Mouse (Mus musculus): Measurements from ENCODE around the gene Gsg1l. TPM values are rescaled to one million over a fixed set of nuclear protein-coding genes. Genes with fewer than 3 reads are reported as not detected.
A peak's percentile ranks its signal among the peaks of the same experiment; 100 is the strongest.

Gsg1l gene
- polyA plus RNA-seq, 1 experiment = 0.58 TPM

DNA sequence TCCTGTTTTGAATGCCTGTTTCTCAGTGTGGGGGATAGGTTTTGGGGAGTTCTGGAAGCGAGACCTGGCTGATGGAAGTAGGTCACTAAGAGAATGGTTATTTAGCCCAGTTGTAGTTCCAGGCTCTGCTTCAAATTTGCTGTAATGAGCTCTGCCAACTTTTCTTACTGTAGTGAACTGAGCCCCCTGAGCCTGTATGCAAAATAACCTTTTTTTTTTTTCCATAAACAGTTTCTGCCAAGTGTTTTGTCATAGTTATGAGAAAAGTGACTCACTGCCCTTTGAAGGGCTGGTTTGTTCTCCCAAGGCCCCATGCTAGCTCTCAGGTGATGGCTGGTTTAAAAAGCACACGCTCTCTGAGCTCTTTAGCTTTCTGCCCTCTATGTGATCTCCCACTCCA, 248.7 kb downstream of the Gsg1l start:
- Histone ChIP-seq H3K27me3 (replicated peaks) (peaks cover 9% of the 10 kb centered on the region), H3K36me3 (replicated peaks; ENCODE audit: low read length) (peaks cover 66% of the 10 kb centered on the region), H3K9me3 (peaks cover 16% of the 10 kb centered on the region), H3K4me3 (replicated peaks) (no peak overlapping the region), H3K4me1 (peaks cover 30% of the 10 kb centered on the region)
- no peak for TF ChIP-seq FLI1 (IDR thresholded peaks at IDR 0.05; ENCODE audit: low read length)
- no peak for TF ChIP-seq GATA1 (IDR thresholded peaks at IDR 0.05; ENCODE audit: borderline replicate concordance, low read length)

DNA sequence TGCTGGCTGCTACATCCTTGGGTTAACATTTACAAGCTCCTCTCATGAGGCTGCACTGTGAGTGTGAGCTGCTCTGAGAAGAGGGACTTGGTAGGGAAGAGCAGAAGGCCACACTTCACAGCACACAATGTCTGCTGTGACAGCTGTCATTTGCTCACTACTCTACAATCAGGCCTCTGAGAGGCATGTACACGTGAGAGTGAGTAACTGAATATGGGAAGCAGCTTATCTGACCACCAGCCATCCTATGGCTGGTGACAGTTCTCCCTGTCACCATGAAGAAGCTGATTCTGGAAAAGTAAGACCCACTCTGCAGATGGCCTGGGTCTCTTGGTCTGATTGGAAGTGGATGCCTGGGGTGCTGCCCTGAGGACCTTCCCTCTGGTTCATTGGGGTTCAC, 249.4 kb downstream of the Gsg1l start:
- peaks cover 10% of the 10 kb centered on the region for H3K27me3 ChIP-seq (replicated peaks)
- H3K36me3 ChIP-seq (replicated peaks; ENCODE audit: low read length) = peaks cover 66% of the 10 kb centered on the region
- H3K4me1 ChIP-seq = peaks cover 32% of the 10 kb centered on the region
- peak overlapping the region; percentile 51 for H3K4me3 ChIP-seq (replicated peaks)
- no peak for TF ChIP-seq GATA1 (IDR thresholded peaks at IDR 0.05; ENCODE audit: borderline replicate concordance, low read length)
- no peak for TF ChIP-seq FLI1 (IDR thresholded peaks at IDR 0.05; ENCODE audit: low read length)
- H3K9me3 ChIP-seq = peaks cover 16% of the 10 kb centered on the region

- TF ChIP-seq FLI1 (IDR thresholded peaks at IDR 0.05; ENCODE audit: low read length) = no peak
- no peak for TF ChIP-seq GATA1 (IDR thresholded peaks at IDR 0.05; ENCODE audit: borderline replicate concordance, low read length)
- H3K27me3 ChIP-seq (replicated peaks) = peaks cover 13% of the 10 kb centered on the region
- no peak overlapping the region for H3K4me3 ChIP-seq (replicated peaks)
- peaks cover 45% of the 10 kb centered on the region for H3K4me1 ChIP-seq
- H3K9me3 ChIP-seq = peaks cover 7% of the 10 kb centered on the region
- peaks cover 47% of the 10 kb centered on the region for H3K36me3 ChIP-seq (replicated peaks; ENCODE audit: low read length)
Observed at GRCm38 (mm10) chr7:125829121-125829666, 253.0 kb downstream of the Gsg1l start.

DNA sequence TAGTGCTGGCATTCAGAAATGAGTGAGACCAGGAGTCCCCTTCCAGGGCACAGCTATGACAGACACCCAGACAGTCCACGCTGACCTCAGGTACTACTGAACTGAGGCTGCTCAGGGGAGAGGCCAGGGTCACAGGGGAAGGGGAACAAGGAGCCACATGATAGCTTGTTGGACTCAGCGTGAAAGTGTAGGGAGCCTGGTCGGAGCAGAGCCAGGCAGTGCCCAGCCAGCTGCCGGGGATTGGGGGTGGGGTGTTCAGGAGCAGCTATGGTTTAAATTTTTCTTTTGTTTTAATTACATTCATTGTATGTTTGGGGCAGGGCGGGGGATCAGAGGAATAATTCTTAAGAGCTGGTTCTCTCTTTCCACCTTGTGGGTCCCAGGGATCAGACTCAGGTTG, 253.7 kb downstream of the Gsg1l start:
- Histone ChIP-seq H3K27me3 (replicated peaks) (peaks cover 13% of the 10 kb centered on the region), H3K4me3 (replicated peaks) (no peak overlapping the region), H3K4me1 (peaks cover 41% of the 10 kb centered on the region), H3K9me3 (0 out of 2 replicates have a peak, but pooled peaks cover under 1% of the 10 kb centered on the region), H3K36me3 (replicated peaks; ENCODE audit: low read length) (peaks cover 41% of the 10 kb centered on the region)
- TF ChIP-seq GATA1 (IDR thresholded peaks at IDR 0.05; ENCODE audit: borderline replicate concordance, low read length) = no peak
- TF ChIP-seq FLI1 (IDR thresholded peaks at IDR 0.05; ENCODE audit: low read length) = no peak

Other genes with a start within 250 kb of the Gsg1l start
- gene Xpo6, start 118.1 kb upstream of the Gsg1l start, polyA plus RNA-seq (2012; ENCODE audit: insufficient read depth, low replicate concordance) = 83.9 and 172 TPM in 2 replicates
- gene Sbk1, start 190.2 kb upstream of the Gsg1l start, polyA plus RNA-seq (2012; ENCODE audit: insufficient read depth, low replicate concordance) = 1.4 and 5.6 TPM in 2 replicates